Mouse (Mus musculus) heart, embryonic 13.5 days (tissue): ENCODE results near the gene Ppp1r16b. TPM values are rescaled to one million over a fixed set of nuclear protein-coding genes. Genes with fewer than 3 reads are reported as not detected.

Experiments
- ATAC-seq: fragments of 200-750 bp; cut with Nextera tagmentation; 2 replicates; pipeline ENCODE4 v1.8.0; 2017; ENCODE audit warnings: moderate TSS enrichment; ENCODE audit not compliant: insufficient number of reproducible peaks, low FRiP score, low TSS enrichment; ENCODE audit errors: extremely low read depth
- H3K27ac ChIP-seq: fragments of 300-500 bp; sonication (generic); replicated peaks from 2 replicates; pipeline ENCODE4 v1.5.1; 2015; ENCODE audit warnings: moderate library complexity, mild to moderate bottlenecking, inconsistent platforms
- H3K27me3 ChIP-seq: fragments of 300-500 bp; sonication (generic); replicated peaks from 2 replicates; pipeline ENCODE4 v1.6.1; 2015; ENCODE audit warnings: mild to moderate bottlenecking, inconsistent platforms
- H3K36me3 ChIP-seq: fragments of 300-500 bp; sonication (generic); 2 replicates; pipeline ENCODE4 v1.6.1; 2015; ENCODE audit warnings: mild to moderate bottlenecking, inconsistent platforms
- H3K4me1 ChIP-seq: fragments of 300-500 bp; sonication (generic); 2 replicates; pipeline ENCODE4 v1.6.1; 2015; ENCODE audit warnings: inconsistent platforms
- H3K4me2 ChIP-seq: fragments of 300-500 bp; sonication (generic); 2 replicates; pipeline ENCODE4 v1.6.1; 2015; ENCODE audit warnings: inconsistent platforms, mild to moderate bottlenecking, moderate library complexity
- H3K4me3 ChIP-seq: fragments of 300-500 bp; sonication (generic); 2 replicates; pipeline ENCODE4 v1.5.1; 2015; ENCODE audit warnings: moderate library complexity, mild to moderate bottlenecking, inconsistent platforms
- H3K9ac ChIP-seq: fragments of 300-500 bp; sonication (generic); 2 replicates; pipeline ENCODE4 v1.6.1; 2015; ENCODE audit warnings: inconsistent platforms, mild to moderate bottlenecking, moderate library complexity
- H3K9me3 ChIP-seq: fragments of 300-500 bp; sonication (generic); 2 replicates; pipeline ENCODE4 v1.6.1; 2016; ENCODE audit warnings: inconsistent platforms
- WGBS: fragments of 180-500 bp; shearing (Covaris S2); methylation state at CpG from one replicate; pipeline ENCODE4 v1.1.7; 2015; ENCODE audit warnings: mixed read lengths; 5-methylcytosine and 5-hydroxymethylcytosine counted together
- polyA plus RNA-seq: library from polyadenylated mRNA; unstranded; fragments of >200 nt; fragmentation: Nextera tagmentation; extraction: Ambion mirVana; gene quantifications from 2 replicates; pipeline ENCODE4 v1.2.1, GENCODE M21; 2015

Ppp1r16b gene
- polyA plus RNA-seq, 1 experiment from 2014 or later: 4.5 TPM

- Histone ChIP-seq H3K9ac (no peak overlapping the region), H3K4me1 (peaks cover 20% of the 10 kb centered on the region), H3K9me3 (no peaks in the 10 kb centered on the region), H3K4me3 (no peak overlapping the region), H3K27me3 (no peaks in the 10 kb centered on the region), H3K27ac (no peak overlapping the region), H3K4me2 (no peak overlapping the region), H3K36me3 (no peaks in the 10 kb centered on the region)
- 75% methylated on average over 6 of the region's 6 CpGs for WGBS
- ATAC-seq: no peak
These were observed 27.0 kb downstream of the Ppp1r16b start for GRCm38 (mm10) chr2:158692191-158692590.

GRCm38 (mm10) chr2:158695811-158696210 lies 30.6 kb downstream of the Ppp1r16b start:
- no peaks in the 10 kb centered on the region for H3K4me1 ChIP-seq
- H3K9ac ChIP-seq: no peak overlapping the region
- WGBS: 79% methylated on average over 27 of the region's 27 CpGs
- no peak for ATAC-seq
- no peak overlapping the region for H3K27ac ChIP-seq
- no peaks in the 10 kb centered on the region for H3K36me3 ChIP-seq
- H3K9me3 ChIP-seq: no peaks in the 10 kb centered on the region
- no peak overlapping the region for H3K4me3 ChIP-seq
- no peak overlapping the region for H3K4me2 ChIP-seq
- H3K27me3 ChIP-seq: no peaks in the 10 kb centered on the region

GRCm38 (mm10) chr2:158696451-158696850 lies 31.3 kb downstream of the Ppp1r16b start:
- no peaks in the 10 kb centered on the region for H3K36me3 ChIP-seq
- no peak; the same call in 1 of the 2 replicates for ATAC-seq
- H3K9ac ChIP-seq: no peak overlapping the region
- no peak overlapping the region for H3K4me2 ChIP-seq
- no peaks in the 10 kb centered on the region for H3K27me3 ChIP-seq
- H3K27ac ChIP-seq: no peak overlapping the region
- no peak overlapping the region for H3K4me3 ChIP-seq
- H3K4me1 ChIP-seq: no peaks in the 10 kb centered on the region
- H3K9me3 ChIP-seq: no peaks in the 10 kb centered on the region
- 76% methylated on average over 6 of the region's 6 CpGs for WGBS

GRCm38 (mm10) chr2:158699908-158700307 lies 34.7 kb downstream of the Ppp1r16b start:
- Histone ChIP-seq H3K27ac (no peak overlapping the region), H3K9me3 (no peaks in the 10 kb centered on the region), H3K4me1 (no peaks in the 10 kb centered on the region; the same call in 1 of the 2 replicates), H3K4me3 (no peak overlapping the region), H3K27me3 (no peaks in the 10 kb centered on the region), H3K4me2 (no peak overlapping the region), H3K9ac (no peak overlapping the region), H3K36me3 (no peaks in the 10 kb centered on the region)
- 68% methylated on average over 6 of the region's 6 CpGs for WGBS
- no peak for ATAC-seq

- Histone ChIP-seq H3K4me3 (no peak overlapping the region), H3K27ac (no peak overlapping the region), H3K36me3 (no peaks in the 10 kb centered on the region), H3K4me1 (no peaks in the 10 kb centered on the region; the same call in 1 of the 2 replicates), H3K27me3 (no peaks in the 10 kb centered on the region), H3K9me3 (no peaks in the 10 kb centered on the region), H3K4me2 (no peak overlapping the region), H3K9ac (no peak overlapping the region)
- ATAC-seq: no peak
- 79% methylated on average over 17 of the region's 17 CpGs for WGBS
These were observed 35.5 kb downstream of the Ppp1r16b start for GRCm38 (mm10) chr2:158700535-158701256.

- no peaks in the 10 kb centered on the region; the same call in 1 of the 2 replicates for H3K4me1 ChIP-seq
- H3K9me3 ChIP-seq: no peaks in the 10 kb centered on the region
- H3K4me2 ChIP-seq: no peak overlapping the region
- no peaks in the 10 kb centered on the region for H3K36me3 ChIP-seq
- no peak overlapping the region for H3K4me3 ChIP-seq
- H3K27me3 ChIP-seq: no peaks in the 10 kb centered on the region
- H3K9ac ChIP-seq: no peak overlapping the region
- no peak overlapping the region; the same call in 1 of the 2 replicates for H3K27ac ChIP-seq
- ATAC-seq: no peak
- 81% methylated on average over 9 of the region's 9 CpGs for WGBS
These were observed 36.3 kb downstream of the Ppp1r16b start for GRCm38 (mm10) chr2:158701505-158701904.

GRCm38 (mm10) chr2:158702176-158702575 lies 37.0 kb downstream of the Ppp1r16b start:
- Histone ChIP-seq H3K27me3 (no peaks in the 10 kb centered on the region), H3K9me3 (no peaks in the 10 kb centered on the region), H3K4me1 (no peaks in the 10 kb centered on the region; the same call in 1 of the 2 replicates), H3K9ac (no peak overlapping the region), H3K4me3 (no peak overlapping the region), H3K4me2 (no peak overlapping the region), H3K36me3 (no peaks in the 10 kb centered on the region), H3K27ac (no peak overlapping the region; the same call in 1 of the 2 replicates)
- 64% methylated on average over 5 of the region's 5 CpGs for WGBS
- no peak for ATAC-seq

GRCm38 (mm10) chr2:158704720-158705119 lies 39.5 kb downstream of the Ppp1r16b start:
- Histone ChIP-seq H3K4me1 (no peaks in the 10 kb centered on the region; the same call in 1 of the 2 replicates), H3K36me3 (no peaks in the 10 kb centered on the region), H3K27ac (no peak overlapping the region), H3K27me3 (no peaks in the 10 kb centered on the region), H3K9ac (no peak overlapping the region), H3K4me2 (no peak overlapping the region), H3K9me3 (no peaks in the 10 kb centered on the region), H3K4me3 (no peak overlapping the region)
- 64% methylated on average over 3 of the region's 3 CpGs for WGBS
- ATAC-seq: no peak

- WGBS: 70% methylated on average over 6 of the region's 6 CpGs
- no peaks in the 10 kb centered on the region; the same call in 1 of the 2 replicates for H3K4me1 ChIP-seq
- no peak overlapping the region for H3K4me2 ChIP-seq
- no peak overlapping the region for H3K4me3 ChIP-seq
- no peaks in the 10 kb centered on the region for H3K9me3 ChIP-seq
- no peaks in the 10 kb centered on the region for H3K27me3 ChIP-seq
- H3K9ac ChIP-seq: no peak overlapping the region
- no peak for ATAC-seq
- H3K36me3 ChIP-seq: no peaks in the 10 kb centered on the region
- H3K27ac ChIP-seq: no peak overlapping the region
These were observed 40.3 kb downstream of the Ppp1r16b start for GRCm38 (mm10) chr2:158705529-158705928.

GRCm38 (mm10) chr2:158706704-158707408 lies 41.7 kb downstream of the Ppp1r16b start:
- H3K4me1 ChIP-seq: peaks cover 3% of the 10 kb centered on the region; the same call in 1 of the 2 replicates
- no peak overlapping the region for H3K4me2 ChIP-seq
- no peaks in the 10 kb centered on the region for H3K27me3 ChIP-seq
- no peaks in the 10 kb centered on the region for H3K36me3 ChIP-seq
- no peak for ATAC-seq
- WGBS: 76% methylated on average over 10 of the region's 10 CpGs
- H3K9me3 ChIP-seq: no peaks in the 10 kb centered on the region
- H3K9ac ChIP-seq: no peak overlapping the region
- no peak overlapping the region for H3K4me3 ChIP-seq
- no peak overlapping the region for H3K27ac ChIP-seq

GRCm38 (mm10) chr2:158708121-158708520 lies 42.9 kb downstream of the Ppp1r16b start:
- H3K4me1 ChIP-seq: peaks cover 15% of the 10 kb centered on the region
- 76% methylated on average over 12 of the region's 12 CpGs for WGBS
- no peak overlapping the region for H3K4me2 ChIP-seq
- no peak overlapping the region for H3K4me3 ChIP-seq
- H3K36me3 ChIP-seq: no peaks in the 10 kb centered on the region
- H3K9me3 ChIP-seq: no peaks in the 10 kb centered on the region
- no peak overlapping the region for H3K27ac ChIP-seq
- no peak for ATAC-seq
- no peaks in the 10 kb centered on the region for H3K27me3 ChIP-seq
- H3K9ac ChIP-seq: no peak overlapping the region
